Mouse (Mus musculus) MEL (cell line): ENCODE data around the gene Srprb. TPM values are rescaled to one million over a fixed set of nuclear protein-coding genes. Genes with fewer than 3 reads are reported as not detected.

Experiments used
- DNase-seq: peaks from one replicate; pipeline ENCODE4 v3.0.0; 2011; ENCODE audit warnings: low read depth, low spot score
- H3K27ac ChIP-seq: 2 replicates; pipeline ENCODE4 v1.5.1; 2012; ENCODE audit warnings: low read depth, mild to moderate bottlenecking, control low read depth, low read length, moderate library complexity; ENCODE audit not compliant: control insufficient read depth
- H3K27me3 ChIP-seq, 2 experiments: fragments of 150-350 bp in 1 of 2; sonication (generic) in 1 of 2; 2 replicates each; pipeline ENCODE4 v1.6.1; 2012; ENCODE audit warnings: low read length in 2 of 2, mild to moderate bottlenecking in 2 of 2, improper control_type of control experiment in 1 of 2, moderate library complexity in 1 of 2; ENCODE audit not compliant: insufficient read depth in 2 of 2, control insufficient read depth in 1 of 2
- H3K36me3 ChIP-seq, 2 experiments: 2 replicates each; pipeline ENCODE4 v1.6.1; 2012 to 2014; ENCODE audit warnings: low read length in 2 of 2, improper control_type of control experiment in 1 of 2, inconsistent platforms in 1 of 2, mild to moderate bottlenecking in 1 of 2; ENCODE audit not compliant: insufficient read depth in 2 of 2, control insufficient read depth in 1 of 2
- H3K4me1 ChIP-seq, 2 experiments: fragments of 150-350 bp in 1 of 2; sonication (generic) in 1 of 2; 2 replicates each; pipeline ENCODE4 v1.6.1; 2012; ENCODE audit warnings: low read length in 2 of 2, improper control_type of control experiment in 1 of 2, mild to moderate bottlenecking in 1 of 2; ENCODE audit not compliant: insufficient read depth in 2 of 2, control insufficient read depth in 1 of 2
- H3K4me3 ChIP-seq, 2 experiments: fragments of 150-350 bp in 1 of 2; sonication (generic) in 1 of 2; 2 replicates each; pipeline ENCODE4 v1.5.1; 2012; ENCODE audit warnings: low read depth in 2 of 2, low read length in 2 of 2, mild to moderate bottlenecking in 2 of 2, moderate library complexity in 2 of 2, control low read depth in 1 of 2, improper control_type of control experiment in 1 of 2; ENCODE audit not compliant: control insufficient read depth in 1 of 2, insufficient read depth in 1 of 2
- H3K79me2 ChIP-seq: 2 replicates; pipeline ENCODE4 v1.6.1; 2012; ENCODE audit warnings: mild to moderate bottlenecking, low read length, moderate library complexity; ENCODE audit not compliant: control insufficient read depth, poor library complexity, insufficient read depth
- H3K9ac ChIP-seq: 2 replicates; pipeline ENCODE4 v1.6.1; 2012; ENCODE audit warnings: low read depth, mild to moderate bottlenecking, control low read depth, low read length, moderate library complexity; ENCODE audit not compliant: control insufficient read depth, poor library complexity, severe bottlenecking
- H3K9me3 ChIP-seq: fragments of 150-350 bp; sonication (generic); replicated peaks from 2 replicates; pipeline ENCODE4 v1.6.1; 2012; ENCODE audit warnings: mild to moderate bottlenecking, low read length, improper control_type of control experiment, moderate library complexity; ENCODE audit not compliant: insufficient read depth
- CHD1 ChIP-seq: IDR thresholded peaks from 2 replicates; pipeline ENCODE4 v1.6.1; 2012; ENCODE audit warnings: low read depth, mild to moderate bottlenecking, inconsistent platforms, low read length, improper control_type of control experiment
- CHD2 ChIP-seq: IDR thresholded peaks from 2 replicates; pipeline ENCODE4 v1.6.1; 2011; ENCODE audit warnings: low read length, improper control_type of control experiment
- E2F4 ChIP-seq: IDR thresholded peaks from 2 replicates; pipeline ENCODE4 v1.6.1; 2011; ENCODE audit warnings: low read depth, low read length, improper control_type of control experiment, borderline replicate concordance
- ELF1 ChIP-seq: IDR thresholded peaks from 2 replicates; pipeline ENCODE4 v1.6.1; 2014; ENCODE audit warnings: low read depth, mild to moderate bottlenecking, inconsistent platforms, low read length, improper control_type of control experiment, moderate library complexity
- ETS1 ChIP-seq: IDR thresholded peaks from 2 replicates; pipeline ENCODE4 v1.6.1; 2012; ENCODE audit warnings: low read depth, mild to moderate bottlenecking, inconsistent platforms, low read length, improper control_type of control experiment, moderate library complexity
- HCFC1 ChIP-seq: IDR thresholded peaks from 2 replicates; pipeline ENCODE4 v1.6.1; 2012; ENCODE audit warnings: low read depth, mild to moderate bottlenecking, inconsistent platforms, low read length, improper control_type of control experiment, moderate library complexity
- JUND ChIP-seq: IDR thresholded peaks from 2 replicates; pipeline ENCODE4 v1.6.1; 2011; ENCODE audit warnings: low read depth, mild to moderate bottlenecking, improper control_type of control experiment, low read length
- KAT2A ChIP-seq: conservative IDR thresholded peaks from 2 replicates; pipeline ENCODE4 v1.6.1; 2012; ENCODE audit warnings: low read depth, low read length, improper control_type of control experiment, inconsistent platforms
- MAFK ChIP-seq: IDR thresholded peaks from 2 replicates; pipeline ENCODE4 v1.6.1; 2011; ENCODE audit warnings: low read depth, mild to moderate bottlenecking, low read length, improper control_type of control experiment, borderline replicate concordance
- MAX ChIP-seq: IDR thresholded peaks from 2 replicates; pipeline ENCODE4 v1.6.1; 2011; ENCODE audit warnings: low read length, improper control_type of control experiment
- MAZ ChIP-seq: IDR thresholded peaks from 2 replicates; pipeline ENCODE4 v1.6.1; 2012; ENCODE audit warnings: low read depth, mild to moderate bottlenecking, inconsistent platforms, low read length, improper control_type of control experiment
- MYB ChIP-seq: IDR thresholded peaks from 2 replicates; pipeline ENCODE4 v1.6.1; 2011; ENCODE audit warnings: mild to moderate bottlenecking, low read depth, low read length, improper control_type of control experiment
- MYC ChIP-seq: IDR thresholded peaks from 2 replicates; pipeline ENCODE4 v1.6.1; 2011; ENCODE audit warnings: low read depth, mild to moderate bottlenecking, low read length, improper control_type of control experiment, moderate library complexity
- NELFE ChIP-seq: IDR thresholded peaks from 2 replicates; pipeline ENCODE4 v1.6.1; 2011; ENCODE audit warnings: low read depth, low read length, improper control_type of control experiment
- NRF1 ChIP-seq: IDR thresholded peaks from 2 replicates; pipeline ENCODE4 v1.6.1; 2014; ENCODE audit warnings: low read depth, mild to moderate bottlenecking, inconsistent platforms, low read length, improper control_type of control experiment, moderate library complexity; ENCODE audit not compliant: poor library complexity, insufficient read depth, severe bottlenecking
- POLR2AphosphoS5 ChIP-seq: IDR thresholded peaks from 2 replicates; pipeline ENCODE4 v1.6.1; 2012; ENCODE audit warnings: low read depth, borderline replicate concordance, mild to moderate bottlenecking, inconsistent platforms, low read length, moderate library complexity, mixed read lengths
- RCOR1 ChIP-seq: IDR thresholded peaks from 2 replicates; pipeline ENCODE4 v1.6.1; 2012; ENCODE audit warnings: low read depth, mild to moderate bottlenecking, inconsistent platforms, low read length, improper control_type of control experiment
- TAL1 ChIP-seq: IDR thresholded peaks from 2 replicates; pipeline ENCODE4 v1.6.1; 2012; ENCODE audit warnings: mild to moderate bottlenecking, inconsistent platforms, low read length, moderate library complexity, mixed read lengths
- TCF12 ChIP-seq: IDR thresholded peaks from 2 replicates; pipeline ENCODE4 v1.6.1; 2014; ENCODE audit warnings: low read depth, mild to moderate bottlenecking, inconsistent platforms, low read length, improper control_type of control experiment, moderate library complexity
- UBTF ChIP-seq: IDR thresholded peaks from 2 replicates; pipeline ENCODE4 v1.6.1; 2012; ENCODE audit warnings: low read depth, mild to moderate bottlenecking, inconsistent platforms, low read length, improper control_type of control experiment, moderate library complexity, borderline replicate concordance; ENCODE audit not compliant: insufficient read depth
- USF1 ChIP-seq: IDR thresholded peaks from 2 replicates; pipeline ENCODE4 v1.6.1; 2014; ENCODE audit warnings: low read depth, mild to moderate bottlenecking, inconsistent platforms, low read length, improper control_type of control experiment, moderate library complexity
- ZKSCAN1 ChIP-seq: IDR thresholded peaks from 2 replicates; pipeline ENCODE4 v1.6.1; 2012; ENCODE audit warnings: low read depth, mild to moderate bottlenecking, inconsistent platforms, low read length, improper control_type of control experiment, moderate library complexity
- polyA plus RNA-seq, 2 experiments: library from polyadenylated mRNA; stranded (reverse) in 1 of 2; unstranded in 1 of 2; fragments of >175 nt in 1 of 2; fragments of >200 nt in 1 of 2; gene quantifications; 2 replicates each; pipeline versions ENCODE4 v1.2.1 to v1.2.4; 2012; ENCODE audit warnings: low replicate concordance in 2 of 2, low read depth in 1 of 2; ENCODE audit not compliant: insufficient read length in 2 of 2, insufficient read depth in 1 of 2, missing spikeins in 1 of 2
- total RNA-seq: library from RNA; depleted of rRNA; stranded (reverse); fragments of 300-350 nt; gene quantifications from 2 replicates; pipeline ENCODE4 v1.2.3, GENCODE M21; 2012

Srprb gene
- total and polyA plus RNA-seq, 3 experiments: 71.5 to 85.0 TPM; not detected in 1

GRCm38 (mm10) chr9:103153286-103153685 lies 48.7 kb downstream of the Srprb start:
- Histone ChIP-seq H3K4me1 (peaks cover 0 to 4% of the 10 kb centered on the region in 2 experiments; a peak in 2 of 4 replicates), H3K79me2 (no peaks in the 10 kb centered on the region), H3K9me3 (no peaks in the 10 kb centered on the region), H3K4me3 (no peak overlapping the region), H3K27ac (no peak overlapping the region), H3K9ac (no peak overlapping the region), H3K27me3 (no peaks in the 10 kb centered on the region), H3K36me3 (no peaks in the 10 kb centered on the region)
- TF ChIP-seq RCOR1: no peak
- no peak for TF ChIP-seq HCFC1
- TF ChIP-seq TAL1: no peak
- no peak for TF ChIP-seq NRF1
- TF ChIP-seq CHD1: no peak
- no peak for TF ChIP-seq MYB
- TF ChIP-seq CHD2: no peak
- no peak for TF ChIP-seq ELF1
- no peak for TF ChIP-seq JUND
- TF ChIP-seq UBTF: no peak
- no peak for TF ChIP-seq MAX
- TF ChIP-seq USF1: no peak
- TF ChIP-seq TCF12: no peak
- TF ChIP-seq ZKSCAN1: no peak
- no peak for TF ChIP-seq MAZ
- no peak for DNase-seq

- no peak overlapping the region for H3K9ac ChIP-seq
- TF ChIP-seq MYC (no peak), TCF12 (no peak), MAFK (no peak), POLR2AphosphoS5 (no peak), CHD2 (no peak), MAZ (no peak), ETS1 (no peak), CHD1 (no peak), NELFE (no peak), TAL1 (no peak), KAT2A (no peak), E2F4 (no peak)
- no peak overlapping the region for H3K4me3 ChIP-seq
- H3K27me3 ChIP-seq: no peaks in the 10 kb centered on the region
- H3K79me2 ChIP-seq: no peaks in the 10 kb centered on the region
- H3K4me1 ChIP-seq: peaks cover 0 to 4% of the 10 kb centered on the region in 2 experiments; a peak in 2 of 4 replicates
- DNase-seq: no peak
- no peaks in the 10 kb centered on the region for H3K9me3 ChIP-seq
- H3K27ac ChIP-seq: no peak overlapping the region
- H3K36me3 ChIP-seq: no peaks in the 10 kb centered on the region
Measured at GRCm38 (mm10) chr9:103149074-103149799, 52.7 kb downstream of the Srprb start.
